Mouse (Mus musculus) liver, embryonic 15.5 days (tissue): ENCODE data around the gene Nhlrc2. TPM values are rescaled to one million over a fixed set of nuclear protein-coding genes. Genes with fewer than 3 reads are reported as not detected.

Experiments
- ATAC-seq: fragments of 200-750 bp; cut with Nextera tagmentation; 2 replicates; pipeline ENCODE4 v1.8.0; 2017; ENCODE audit warnings: moderate number of reproducible peaks, mild to moderate bottlenecking, moderate library complexity; ENCODE audit not compliant: insufficient read depth
- H3K27ac ChIP-seq: fragments of 300-500 bp; sonication (generic); replicated peaks from 2 replicates; pipeline ENCODE4 v1.5.1; 2015; ENCODE audit warnings: mild to moderate bottlenecking, inconsistent platforms
- H3K27me3 ChIP-seq: fragments of 300-500 bp; sonication (generic); 2 replicates; pipeline ENCODE4 v1.6.1; 2015; ENCODE audit warnings: mild to moderate bottlenecking, inconsistent platforms
- H3K36me3 ChIP-seq: fragments of 300-500 bp; sonication (generic); replicated peaks from 2 replicates; pipeline ENCODE4 v1.6.1; 2015; ENCODE audit warnings: moderate library complexity, mild to moderate bottlenecking, inconsistent platforms
- H3K4me1 ChIP-seq: fragments of 300-500 bp; sonication (generic); replicated peaks from 2 replicates; pipeline ENCODE4 v1.6.1; 2015; ENCODE audit warnings: inconsistent platforms
- H3K4me2 ChIP-seq: fragments of 300-500 bp; sonication (generic); 2 replicates; pipeline ENCODE4 v1.6.1; 2015; ENCODE audit warnings: moderate library complexity, mild to moderate bottlenecking, inconsistent platforms
- H3K4me3 ChIP-seq: fragments of 300-500 bp; sonication (generic); replicated peaks from 2 replicates; pipeline ENCODE4 v1.5.1; 2015; ENCODE audit warnings: mild to moderate bottlenecking, inconsistent platforms
- H3K9ac ChIP-seq: fragments of 300-500 bp; sonication (generic); 2 replicates; pipeline ENCODE4 v1.6.1; 2015; ENCODE audit warnings: moderate library complexity, mild to moderate bottlenecking, inconsistent platforms
- H3K9me3 ChIP-seq: fragments of 300-500 bp; sonication (generic); replicated peaks from 2 replicates; pipeline ENCODE4 v1.6.1; 2016; ENCODE audit warnings: inconsistent platforms
- WGBS: fragments of 180-500 bp; shearing (Covaris S2); methylation state at CpG from one replicate; pipeline ENCODE4 v1.1.7; 2015; ENCODE audit warnings: mixed read lengths; ENCODE audit not compliant: insufficient replicate concordance; 5-methylcytosine and 5-hydroxymethylcytosine counted together
- polyA plus RNA-seq: library from polyadenylated mRNA; unstranded; fragments of >200 nt; fragmentation: Nextera tagmentation; extraction: Ambion mirVana; gene quantifications from 2 replicates; pipeline ENCODE4 v1.2.1, GENCODE M21; 2015

Gene Nhlrc2
- polyA plus RNA-seq, 1 experiment from 2014 or later, result 7.3 TPM

DNA sequence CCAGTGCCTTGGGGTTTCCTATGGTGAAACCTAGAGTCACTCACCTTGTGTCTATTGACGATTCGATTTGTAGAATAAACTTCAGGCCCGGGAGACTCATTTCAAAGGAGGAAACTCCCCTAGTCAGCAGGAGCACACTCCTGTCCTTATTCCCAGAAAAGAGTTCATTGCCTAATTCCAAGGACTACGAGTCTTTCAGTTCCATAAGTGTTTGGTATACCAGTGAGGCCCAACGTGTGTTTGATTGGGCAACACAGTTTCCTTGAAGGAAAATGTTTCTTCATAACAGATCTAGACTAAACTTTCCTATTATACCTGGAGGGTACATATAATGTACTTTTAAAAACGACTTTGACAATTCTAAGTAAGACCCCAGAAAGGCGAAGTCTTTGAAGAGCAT, 73.8 kb downstream of the Nhlrc2 start:
- no peak overlapping the region for H3K4me2 ChIP-seq

GRCm38 (mm10) chr19:56627881-56628472, 79.9 kb downstream of the Nhlrc2 start:
- WGBS, result 63% methylated on average over 10 of the region's 10 CpGs
- Histone ChIP-seq H3K4me1 (0 out of 2 replicates have a peak, but pooled peaks cover 5% of the 10 kb centered on the region), H3K9ac (no peak overlapping the region), H3K4me3 (no peak overlapping the region), H3K36me3 (no peaks in the 10 kb centered on the region), H3K9me3 (no peaks in the 10 kb centered on the region), H3K4me2 (no peak overlapping the region), H3K27ac (no peak overlapping the region), H3K27me3 (no peaks in the 10 kb centered on the region)
- no peak for ATAC-seq

More for the DNA sequence above, 73.8 kb downstream of the Nhlrc2 start:
- Histone ChIP-seq H3K4me1 (no peaks in the 10 kb centered on the region), H3K27ac (no peak overlapping the region), H3K4me3 (no peak overlapping the region), H3K9me3 (no peaks in the 10 kb centered on the region), H3K9ac (no peak overlapping the region), H3K27me3 (no peaks in the 10 kb centered on the region), H3K36me3 (no peaks in the 10 kb centered on the region)
- WGBS, result 60% methylated on average over 7 of the region's 7 CpGs
- ATAC-seq, result no peak

- WGBS, result 65% methylated on average over 6 of the region's 6 CpGs
Measured at GRCm38 (mm10) chr19:56629647-56630046, 81.6 kb downstream of the Nhlrc2 start.

GRCm38 (mm10) chr19:56631017-56631416, 83.0 kb downstream of the Nhlrc2 start:
- no peak overlapping the region for H3K4me3 ChIP-seq
- no peak for ATAC-seq
- H3K9ac ChIP-seq, result no peak overlapping the region
- H3K36me3 ChIP-seq, result no peaks in the 10 kb centered on the region
- no peaks in the 10 kb centered on the region for H3K27me3 ChIP-seq
- H3K4me1 ChIP-seq, result 0 out of 2 replicates have a peak, but pooled peaks cover 5% of the 10 kb centered on the region
- H3K4me2 ChIP-seq, result no peak overlapping the region
- no peak overlapping the region for H3K27ac ChIP-seq
- H3K9me3 ChIP-seq, result no peaks in the 10 kb centered on the region
- WGBS, result 67% methylated on average over 4 of the region's 4 CpGs

More at GRCm38 (mm10) chr19:56629647-56630046, 81.6 kb downstream of the Nhlrc2 start:
- H3K4me2 ChIP-seq, result no peak overlapping the region
- no peak overlapping the region for H3K27ac ChIP-seq
- no peaks in the 10 kb centered on the region for H3K9me3 ChIP-seq
- H3K9ac ChIP-seq, result no peak overlapping the region
- H3K27me3 ChIP-seq, result no peaks in the 10 kb centered on the region
- H3K4me1 ChIP-seq, result 0 out of 2 replicates have a peak, but pooled peaks cover 5% of the 10 kb centered on the region
- H3K36me3 ChIP-seq, result no peaks in the 10 kb centered on the region
- ATAC-seq, result no peak
- no peak overlapping the region for H3K4me3 ChIP-seq

DNA sequence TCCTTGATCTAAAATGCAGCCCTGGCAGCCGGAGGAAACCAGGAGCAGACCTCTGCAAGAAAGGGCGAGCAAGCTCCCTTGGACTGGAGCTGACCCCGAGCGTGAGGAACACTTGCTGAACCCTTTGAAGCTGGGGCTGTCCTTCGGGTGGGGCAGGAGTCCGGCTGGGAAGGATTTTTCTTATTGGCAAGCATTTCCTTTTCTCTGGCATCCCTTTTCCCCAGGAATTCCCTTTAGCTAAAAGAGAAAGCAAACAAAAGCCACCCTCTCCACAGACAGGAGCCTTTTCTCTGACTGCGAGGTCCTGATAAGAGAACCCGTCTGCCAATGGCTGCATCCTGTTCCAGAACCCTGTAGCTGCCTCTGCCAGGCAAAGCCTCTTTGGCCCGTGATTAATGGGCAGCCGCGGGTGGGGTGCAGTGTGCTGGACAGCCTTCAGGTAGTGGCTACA, 83.4 kb downstream of the Nhlrc2 start:
- Histone ChIP-seq H3K9me3 (no peaks in the 10 kb centered on the region), H3K9ac (no peak overlapping the region), H3K27ac (no peak overlapping the region), H3K4me1 (0 out of 2 replicates have a peak, but pooled peaks cover 5% of the 10 kb centered on the region), H3K4me2 (no peak overlapping the region), H3K4me3 (no peak overlapping the region), H3K36me3 (no peaks in the 10 kb centered on the region), H3K27me3 (no peaks in the 10 kb centered on the region)
- ATAC-seq, result no peak
- WGBS, result 30% methylated on average over 11 of the region's 11 CpGs

- no peak for ATAC-seq
Measured at GRCm38 (mm10) chr19:56637035-56637683, 89.1 kb downstream of the Nhlrc2 start.

DNA sequence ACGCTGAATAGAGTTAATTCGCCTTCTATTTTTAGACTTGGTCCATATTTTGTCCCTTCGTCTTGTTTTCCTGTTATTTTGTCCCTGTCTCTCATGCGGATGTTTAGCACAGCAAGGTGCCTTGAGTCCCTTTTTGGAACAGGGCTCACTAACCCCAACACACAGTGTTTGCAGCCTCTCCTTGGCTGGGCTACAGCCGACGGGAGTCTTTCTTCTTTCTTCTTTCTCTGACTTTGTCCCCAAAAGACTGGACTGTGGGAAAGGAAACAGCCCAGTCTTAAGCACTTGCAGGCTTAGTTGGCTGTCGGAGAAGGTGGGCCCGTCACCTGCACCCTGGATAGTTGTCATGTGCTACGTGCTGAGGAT, 89.6 kb downstream of the Nhlrc2 start:
- H3K27me3 ChIP-seq, result no peaks in the 10 kb centered on the region
- ATAC-seq, result no peak
- H3K4me2 ChIP-seq, result no peak overlapping the region
- H3K4me3 ChIP-seq, result no peak overlapping the region
- no peaks in the 10 kb centered on the region for H3K9me3 ChIP-seq
- no peaks in the 10 kb centered on the region for H3K36me3 ChIP-seq
- WGBS, result 64% methylated on average over 9 of the region's 9 CpGs
- no peak overlapping the region for H3K27ac ChIP-seq
- no peak overlapping the region for H3K9ac ChIP-seq
- no peaks in the 10 kb centered on the region for H3K4me1 ChIP-seq

More at GRCm38 (mm10) chr19:56637035-56637683, 89.1 kb downstream of the Nhlrc2 start:
- H3K27ac ChIP-seq, result no peak overlapping the region
- no peak overlapping the region for H3K9ac ChIP-seq
- H3K27me3 ChIP-seq, result no peaks in the 10 kb centered on the region
- H3K4me1 ChIP-seq, result no peaks in the 10 kb centered on the region
- H3K4me3 ChIP-seq, result no peak overlapping the region
- H3K9me3 ChIP-seq, result no peaks in the 10 kb centered on the region
- WGBS, result 50% methylated on average over 12 of the region's 12 CpGs
- H3K4me2 ChIP-seq, result no peak overlapping the region
- H3K36me3 ChIP-seq, result no peaks in the 10 kb centered on the region

DNA sequence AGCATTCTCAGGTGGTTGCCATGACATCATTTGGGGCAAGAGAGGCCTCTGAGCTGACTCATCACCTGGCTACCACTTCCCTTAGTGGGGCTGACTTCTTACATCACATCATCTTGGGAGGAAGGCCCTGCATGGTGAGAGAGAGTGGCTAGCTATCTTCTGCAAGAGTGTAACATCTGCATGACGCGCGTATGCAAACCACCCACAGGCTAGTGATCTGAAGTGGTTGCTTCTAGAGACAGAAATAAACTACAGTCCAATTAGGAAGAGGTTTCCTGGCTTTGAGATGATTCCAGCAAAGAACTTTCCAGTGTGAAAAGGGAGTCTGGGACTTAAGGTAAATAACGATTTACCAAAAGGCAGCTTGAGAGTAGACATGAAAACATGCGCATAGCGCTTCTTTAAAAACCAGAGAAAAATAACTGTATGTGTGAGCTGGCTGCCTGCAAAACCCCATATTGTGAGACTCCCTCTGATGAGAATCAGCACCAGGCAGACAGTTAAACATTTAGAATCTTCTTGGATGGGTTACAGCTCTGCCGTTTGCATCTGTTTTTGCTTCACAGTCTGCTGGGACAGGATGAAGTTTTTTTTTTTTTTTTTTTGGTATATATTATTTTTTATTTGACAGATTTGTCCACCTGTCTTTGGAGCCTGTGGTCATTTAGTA, 99.5 kb downstream of the Nhlrc2 start:
- Histone ChIP-seq H3K4me3 (no peak overlapping the region), H3K27ac (no peak overlapping the region), H3K9me3 (no peaks in the 10 kb centered on the region), H3K27me3 (no peaks in the 10 kb centered on the region), H3K9ac (no peak overlapping the region), H3K4me1 (no peaks in the 10 kb centered on the region), H3K4me2 (no peak overlapping the region), H3K36me3 (no peaks in the 10 kb centered on the region)
- WGBS, result 84% methylated on average over 7 of the region's 7 CpGs
- ATAC-seq, result no peak

DNA sequence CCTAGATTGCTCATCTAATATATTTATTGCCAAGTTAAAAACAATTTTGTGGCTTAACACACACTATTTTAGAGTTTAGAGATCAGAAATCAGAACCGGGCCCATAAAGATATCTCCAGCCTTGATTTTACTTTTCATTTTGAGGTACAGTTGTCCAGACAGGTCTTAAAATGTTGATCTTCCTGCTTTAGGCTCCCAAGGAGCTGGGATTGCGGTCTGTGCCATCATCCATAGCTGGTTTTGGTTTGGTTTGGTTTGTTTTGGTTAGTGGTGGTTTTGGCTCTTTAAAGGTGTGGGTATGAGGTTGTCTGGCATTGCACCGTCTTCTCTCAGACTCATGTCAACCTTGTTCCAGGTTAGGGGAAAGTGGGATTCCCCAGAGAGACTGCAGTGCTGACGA, 103.2 kb downstream of the Nhlrc2 start:
- Histone ChIP-seq H3K4me3 (no peak overlapping the region), H3K27me3 (no peaks in the 10 kb centered on the region), H3K4me2 (no peak overlapping the region), H3K9me3 (no peaks in the 10 kb centered on the region), H3K27ac (no peak overlapping the region), H3K9ac (no peak overlapping the region), H3K36me3 (no peaks in the 10 kb centered on the region), H3K4me1 (no peaks in the 10 kb centered on the region)
- no peak for ATAC-seq
- 52% methylated on average over 4 of the region's 4 CpGs for WGBS

DNA sequence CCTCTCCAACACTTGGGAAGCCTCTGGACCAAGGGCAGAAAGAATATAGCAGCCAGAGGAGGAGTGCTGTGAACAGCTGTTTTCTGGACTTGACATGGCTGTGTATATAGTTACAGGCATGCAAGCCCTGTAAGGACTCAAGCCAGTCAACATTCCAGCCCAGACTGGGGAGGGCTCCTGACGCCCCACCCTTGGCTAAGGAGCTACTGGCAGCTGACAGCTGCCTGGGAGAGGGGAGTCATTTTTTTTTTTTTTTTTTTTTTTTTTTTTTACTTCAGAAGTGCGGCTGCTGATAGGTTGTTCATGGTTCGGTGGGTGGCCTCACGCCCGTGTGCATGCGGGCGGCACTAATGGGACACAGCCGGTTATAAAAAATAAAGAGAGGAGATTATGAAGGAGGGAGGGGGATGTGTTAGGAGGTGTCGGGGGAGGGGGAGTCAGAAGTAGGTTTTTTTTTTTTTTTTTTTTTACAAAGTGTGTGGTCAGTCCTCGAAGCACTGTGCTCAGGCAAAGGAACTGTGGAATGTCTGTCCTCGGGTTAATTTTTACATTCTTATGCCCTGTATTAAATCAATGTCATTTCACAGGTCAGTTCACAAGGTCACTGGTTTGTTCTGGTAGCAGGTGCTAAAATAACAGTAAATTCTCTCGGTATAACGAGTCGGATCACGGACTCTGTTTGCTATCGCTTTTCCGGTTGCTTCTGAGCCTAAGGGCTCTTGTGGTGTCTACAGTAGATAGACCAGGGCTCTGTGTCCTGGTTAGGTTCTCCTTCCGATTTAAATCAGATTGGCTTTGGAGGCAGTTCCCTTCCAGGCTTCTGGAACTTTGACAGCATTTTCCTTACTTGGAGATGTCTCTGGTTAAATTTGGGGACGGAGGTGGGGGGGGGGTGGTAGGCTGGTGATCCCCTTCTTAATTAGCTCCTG, 104.2 kb downstream of the Nhlrc2 start:
- no peaks in the 10 kb centered on the region for H3K4me1 ChIP-seq
- peak overlapping the region; percentile 32; the same call in 1 of the 2 replicates for H3K4me2 ChIP-seq
- no peak for ATAC-seq
- no peaks in the 10 kb centered on the region for H3K9me3 ChIP-seq
- no peak overlapping the region for H3K4me3 ChIP-seq
- WGBS, result 60% methylated on average over 19 of the region's 19 CpGs
- H3K27me3 ChIP-seq, result no peaks in the 10 kb centered on the region
- no peaks in the 10 kb centered on the region for H3K36me3 ChIP-seq
- H3K9ac ChIP-seq, result no peak overlapping the region
- no peak overlapping the region for H3K27ac ChIP-seq
